Mouse (Mus musculus): Measurements from ENCODE around the gene Gm33815. TPM values are rescaled to one million over a fixed set of nuclear protein-coding genes. Genes with fewer than 3 reads are reported as not detected.
"Not testable (repeated sequence)": the region's sequence is repeated elsewhere in the genome, so short reads cannot be mapped to it uniquely, and the experiment has no call there.

The Gm33815 gene
- polyA plus RNA-seq (2015; fragmentation: Nextera tagmentation; extraction: Ambion mirVana), result not detected in 2 replicates

DNA sequence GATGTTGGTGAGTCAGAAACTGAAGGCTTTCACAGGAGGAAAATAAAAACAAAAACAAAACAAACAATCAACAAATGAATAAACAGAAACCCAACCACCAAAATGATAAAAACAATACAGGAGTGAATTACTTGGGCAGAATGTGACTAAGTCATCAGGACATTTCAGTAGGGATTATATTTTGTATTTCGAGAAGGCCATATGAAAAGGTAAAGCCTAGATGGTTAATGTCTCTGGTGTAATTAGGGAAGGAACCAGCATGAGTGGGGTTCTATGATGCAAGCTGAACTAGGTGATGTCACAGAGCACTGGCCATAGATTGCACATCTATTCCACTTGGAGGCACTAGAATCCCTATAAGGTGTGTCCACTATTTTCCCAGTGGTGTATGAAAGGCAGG lies at the start of gene Gm33815:
Gene Gm33815, plus strand, starts transcription at position 301 of the 400 bp plus-strand sequence.
- not testable (repeated sequence) for H3K4me1 ChIP-seq; H3K9me3 ChIP-seq; H3K4me3 ChIP-seq; H3K9ac ChIP-seq; H3K4me2 ChIP-seq; H3K27me3 ChIP-seq; ATAC-seq (ENCODE audit: borderline replicate concordance, extremely low read depth, low FRiP score, low TSS enrichment); H3K36me3 ChIP-seq; H3K27ac ChIP-seq
- WGBS, result no CpG with 5 or more reads among the region's 1 CpGs

Data from lung, embryonic 15.5 days (tissue).